Mouse (Mus musculus): Measurements from ENCODE around the gene Cers3. TPM values are rescaled to one million over a fixed set of nuclear protein-coding genes. Genes with fewer than 3 reads are reported as not detected.

The Cers3 gene
- polyA plus RNA-seq (2012; ENCODE audit: low replicate concordance) = 0.17 TPM in 1 of 2 replicates, not detected in the other

DNA sequence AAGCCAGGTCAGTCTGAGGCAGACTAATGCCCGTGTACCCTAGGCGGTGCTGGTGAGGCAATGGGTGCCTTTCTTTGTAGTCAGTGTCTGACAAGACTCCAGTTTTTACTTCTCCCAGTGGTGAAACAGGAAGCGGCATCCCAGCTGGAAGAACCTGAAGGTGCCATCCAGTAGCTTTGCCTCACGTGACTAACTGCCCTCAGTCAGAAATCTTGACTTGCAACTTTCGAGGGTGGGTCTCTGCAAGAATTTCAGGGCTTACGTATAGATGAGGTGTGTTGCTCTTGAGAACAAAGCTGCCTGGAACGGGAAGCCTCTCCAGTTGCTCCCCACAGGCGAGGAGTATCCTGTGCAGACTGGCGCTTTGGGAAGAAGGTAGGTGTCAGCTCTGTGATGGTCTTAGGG lies at the start of gene Cers3:
Cers3 (plus strand) TSS at position 128 of the 405 bp plus-strand sequence.

GRCm38 (mm10) chr7:66839463-66840007 lies 96.2 kb downstream of the Cers3 start, which contains the start of gene Adamts17:
Gene Adamts17 (plus strand): TSS chr7:66839735.

Other genes with a start within 250 kb of the Cers3 start
- gene Asb7, start 53.9 kb upstream of the Cers3 start, polyA plus RNA-seq (2012; ENCODE audit: low replicate concordance) = 13.7 and 16.4 TPM in 2 replicates
- gene Lins1, start 53.6 kb upstream of the Cers3 start, polyA plus RNA-seq (2012; ENCODE audit: low replicate concordance) = 1.0 and 5.2 TPM in 2 replicates
- 0.07 and 0.30 TPM in 2 replicates for gene Adamts17, start 96.2 kb downstream of the Cers3 start, polyA plus RNA-seq (2012; ENCODE audit: low replicate concordance)